Mouse (Mus musculus) CH12.LX (cell line): ENCODE measurements around the gene Kifc5b.
"Not testable (repeated sequence)": the region's sequence is repeated elsewhere in the genome, so short reads cannot be mapped to it uniquely, and the experiment has no call there.

Experiments
- CHD1 ChIP-seq: IDR thresholded peaks from 2 replicates; pipeline ENCODE4 v1.6.1; 2012; ENCODE audit warnings: low read depth, low read length, improper control_type of control experiment, inconsistent platforms
- CHD2 ChIP-seq: IDR thresholded peaks from 2 replicates; pipeline ENCODE4 v1.6.1; 2011; ENCODE audit warnings: low read length, improper control_type of control experiment
- CTCF ChIP-seq, 2 experiments: IDR thresholded peaks in 1 of 2; conservative IDR thresholded peaks in 1 of 2; 2 replicates each; pipeline ENCODE4 v1.5.1; 2011 to 2012; ENCODE audit warnings: low read depth in 2 of 2, low read length in 2 of 2, improper control_type of control experiment in 1 of 2, inconsistent platforms in 1 of 2, mild to moderate bottlenecking in 1 of 2, moderate library complexity in 1 of 2
- EP300 ChIP-seq: IDR thresholded peaks from 2 replicates; pipeline ENCODE4 v1.6.1; 2011; ENCODE audit warnings: low read length, improper control_type of control experiment
- JUN ChIP-seq: IDR thresholded peaks from 2 replicates; pipeline ENCODE4 v1.6.1; 2011; ENCODE audit warnings: low read depth, mild to moderate bottlenecking, low read length, improper control_type of control experiment, moderate library complexity; ENCODE audit not compliant: insufficient read depth
- JUND ChIP-seq: conservative IDR thresholded peaks from 2 replicates; pipeline ENCODE4 v1.6.1; 2011; ENCODE audit warnings: low read depth, low read length, improper control_type of control experiment
- MXI1 ChIP-seq: IDR thresholded peaks from 2 replicates; pipeline ENCODE4 v1.6.1; 2011; ENCODE audit warnings: mild to moderate bottlenecking, low read depth, low read length, improper control_type of control experiment
- MYC ChIP-seq: IDR thresholded peaks from 2 replicates; pipeline ENCODE4 v1.6.1; 2011; ENCODE audit warnings: low read depth, mild to moderate bottlenecking, improper control_type of control experiment, low read length
- NELFE ChIP-seq: IDR thresholded peaks from 2 replicates; pipeline ENCODE4 v1.6.1; 2011; ENCODE audit warnings: low read depth, low read length, improper control_type of control experiment
- NRF1 ChIP-seq: IDR thresholded peaks from 2 replicates; pipeline ENCODE4 v1.6.1; 2014; ENCODE audit warnings: low read depth, mild to moderate bottlenecking, inconsistent platforms, low read length, improper control_type of control experiment, moderate library complexity
- PAX5 ChIP-seq: IDR thresholded peaks from 2 replicates; pipeline ENCODE4 v1.6.1; 2012; ENCODE audit warnings: low read length, inconsistent platforms, mixed read lengths
- POLR2A ChIP-seq: IDR thresholded peaks from 2 replicates; pipeline ENCODE4 v1.6.1; 2011; ENCODE audit warnings: low read depth, mild to moderate bottlenecking, improper control_type of control experiment, low read length
- POLR2AphosphoS2 ChIP-seq: IDR thresholded peaks from 2 replicates; pipeline ENCODE4 v1.6.1; 2011; ENCODE audit warnings: low read depth, low read length, improper control_type of control experiment
- USF1 ChIP-seq: IDR thresholded peaks from 2 replicates; pipeline ENCODE4 v1.6.1; 2014; ENCODE audit warnings: low read depth, mild to moderate bottlenecking, inconsistent platforms, low read length, improper control_type of control experiment

- not testable (repeated sequence) for TF ChIP-seq EP300, PAX5, MXI1, POLR2A, NELFE, MYC, JUND, JUN, CHD2, POLR2AphosphoS2, CHD1, NRF1, USF1
- TF ChIP-seq CTCF (conservative IDR thresholded peaks at IDR 0.05 in 1 of 2, IDR thresholded peaks at IDR 0.05 in 1 of 2; ENCODE audit: low read depth in 2 of 2, low read length in 2 of 2) = peak in 1 of 2 experiments; percentile 34; a peak in 2 of 4 replicates
These were observed 60.5 kb downstream of the Kifc5b start for GRCm38 (mm10) chr17:26977354-26977753.
